Mouse (Mus musculus) regulatory T cell (primary cell): Measurements from ENCODE around the gene Ptprcap.
"Not testable (repeated sequence)": the region's sequence is repeated elsewhere in the genome, so short reads cannot be mapped to it uniquely, and the experiment has no call there.

Experiments
- in situ Hi-C: fragments of 300-600 bp; cut with MboI, MseI; formaldehyde crosslinking; loops from one replicate; pipeline ENCODE4 v1.15.1; 2025; ENCODE audit warnings: high pct_unique_total_duplicates

Ptprcap gene

DNA sequence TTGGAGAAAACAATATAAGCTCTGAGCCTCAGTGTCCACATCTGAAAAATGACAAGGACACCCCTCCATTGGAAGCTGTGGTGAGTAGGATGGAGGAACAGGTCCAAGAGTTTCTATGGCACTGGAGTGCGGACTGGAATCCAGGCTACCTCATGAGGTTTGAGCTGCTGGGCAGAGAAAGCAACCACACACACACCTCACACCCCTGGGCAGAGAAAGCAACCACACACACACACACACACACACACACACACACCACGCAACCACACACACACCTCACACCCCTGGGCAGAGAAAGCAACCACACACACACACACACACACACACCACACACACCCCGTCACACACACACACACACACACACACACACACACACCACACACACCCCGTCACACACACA is 28.1 kb upstream of the Ptprcap start:
- in situ Hi-C loops, result not testable (repeated sequence)

DNA sequence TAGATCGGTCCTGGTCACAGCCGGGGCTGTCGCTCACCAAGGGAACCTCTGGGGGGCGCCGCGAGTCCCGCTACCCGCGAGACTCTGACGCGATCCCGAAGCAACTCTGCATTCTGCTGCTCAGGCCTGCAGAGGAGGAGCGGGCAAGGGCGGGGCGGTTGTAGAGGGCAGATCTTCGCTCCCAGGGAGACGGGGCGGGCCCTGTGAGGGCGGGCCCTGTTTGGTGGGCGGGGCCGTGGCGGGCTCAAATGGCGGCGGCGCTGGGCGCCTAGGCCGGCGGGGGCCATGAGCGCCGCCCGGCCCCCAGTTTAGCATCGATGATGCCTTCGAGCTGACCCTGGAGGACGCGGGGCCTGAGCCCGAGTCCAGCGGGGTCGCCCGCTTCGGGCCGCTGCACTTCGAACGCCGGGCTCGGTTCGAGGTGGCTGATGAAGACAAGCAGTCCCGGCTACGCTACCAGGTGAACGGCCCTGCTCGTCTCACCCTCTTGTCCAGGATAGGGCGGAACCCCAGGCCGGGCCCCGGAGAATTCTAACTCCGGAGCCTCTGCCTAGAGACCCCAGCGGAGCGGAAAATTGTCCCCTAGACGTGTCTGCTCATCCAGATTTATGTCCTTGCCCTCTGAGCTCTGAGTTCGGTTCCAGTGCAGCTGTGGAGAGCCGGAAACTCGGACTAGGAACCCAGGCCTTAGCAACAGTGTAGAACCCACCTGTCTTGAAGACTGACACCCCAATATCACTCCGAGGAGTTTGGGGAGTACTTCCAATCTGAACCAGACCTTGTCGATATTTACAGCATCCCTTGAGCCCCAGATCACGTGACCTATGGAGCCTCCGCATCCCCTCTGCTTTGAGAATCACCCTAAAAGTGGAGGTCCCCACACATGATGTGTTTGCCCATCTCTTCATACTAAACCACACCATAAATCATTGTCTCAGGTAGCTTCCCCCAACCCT is 27.4 kb upstream of the Ptprcap start, which contains the start of gene Aip:
TSS of gene Aip (minus strand) at position 118 of the 956 bp plus-strand sequence.
- in situ Hi-C loops, result no loop called here

DNA sequence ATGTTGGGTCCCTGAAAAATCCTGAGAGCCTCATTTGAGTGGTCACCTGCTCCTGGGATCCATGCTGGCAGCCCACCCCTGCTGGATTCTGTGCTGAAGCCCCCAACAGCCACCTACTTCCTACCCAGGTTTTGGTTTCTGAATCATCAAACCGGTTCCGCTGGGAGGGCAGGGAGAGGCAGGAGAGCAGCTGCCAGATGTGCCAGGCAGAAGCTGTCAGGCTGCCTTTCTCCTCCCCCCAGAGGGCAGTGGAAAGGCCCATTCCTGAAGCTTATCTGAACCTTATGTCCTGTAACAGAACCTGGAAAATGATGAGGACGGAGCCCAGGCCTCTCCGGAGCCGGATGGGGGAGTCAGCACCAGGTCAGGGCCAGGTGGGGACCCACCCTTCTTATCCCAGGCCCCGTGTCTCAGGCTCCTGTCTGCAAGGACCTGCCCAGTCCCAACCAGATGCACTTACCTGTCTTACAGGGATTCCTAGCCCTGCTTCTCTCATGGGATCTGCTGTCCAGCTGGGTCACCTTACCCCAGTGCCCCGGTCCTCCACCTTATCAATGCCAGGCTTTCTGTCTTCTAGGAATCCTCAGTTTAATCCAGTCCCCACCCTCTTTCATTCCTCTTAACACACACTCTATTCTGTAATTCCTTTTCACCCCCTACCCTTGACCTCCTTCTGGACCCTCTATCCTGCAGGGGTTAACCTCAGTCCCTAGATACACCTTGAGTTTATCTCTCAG is 26.5 kb upstream of the Ptprcap start:
- in situ Hi-C loops, result no loop called here

DNA sequence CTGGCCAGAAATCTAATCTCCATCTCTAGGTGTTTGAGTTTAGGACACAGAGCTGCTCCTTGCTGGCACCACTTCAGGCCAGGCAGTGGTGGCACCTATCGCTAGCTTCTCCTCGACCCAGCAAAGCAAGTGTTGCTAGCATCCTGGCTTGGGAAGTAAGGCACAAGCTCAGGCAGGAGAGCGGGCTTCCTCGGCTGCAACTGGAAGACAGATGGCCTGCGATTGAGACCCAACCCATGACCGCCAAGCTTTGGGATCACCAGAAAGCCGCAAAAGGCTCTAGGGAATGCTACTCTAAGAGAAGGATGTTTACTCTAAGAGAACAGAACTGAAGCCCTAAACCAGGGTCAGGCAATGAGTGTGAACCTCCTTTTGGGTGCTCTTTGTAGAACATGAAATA is 23.9 kb upstream of the Ptprcap start:
- in situ Hi-C loops, result no loop called here

DNA sequence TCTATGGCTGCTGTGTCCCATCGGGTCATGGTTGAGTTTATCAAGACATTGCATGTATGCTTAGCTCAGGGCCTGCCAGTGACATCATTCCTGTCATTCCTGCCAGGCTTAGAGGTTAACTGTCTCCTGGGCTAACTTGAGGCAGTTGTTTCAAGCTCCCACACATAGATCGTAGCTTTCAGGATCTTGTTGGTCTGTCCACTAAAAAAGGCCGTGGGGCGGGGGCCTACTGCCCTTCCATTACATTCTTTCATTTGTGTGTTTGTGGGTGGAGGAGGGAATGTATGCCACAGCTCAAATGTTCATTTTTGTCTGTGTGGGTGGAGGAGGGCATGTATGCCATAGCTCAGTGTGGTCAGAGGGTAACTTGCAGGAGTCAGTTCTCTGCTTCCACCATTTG is 23.3 kb upstream of the Ptprcap start:
- in situ Hi-C loops, result no loop called here

DNA sequence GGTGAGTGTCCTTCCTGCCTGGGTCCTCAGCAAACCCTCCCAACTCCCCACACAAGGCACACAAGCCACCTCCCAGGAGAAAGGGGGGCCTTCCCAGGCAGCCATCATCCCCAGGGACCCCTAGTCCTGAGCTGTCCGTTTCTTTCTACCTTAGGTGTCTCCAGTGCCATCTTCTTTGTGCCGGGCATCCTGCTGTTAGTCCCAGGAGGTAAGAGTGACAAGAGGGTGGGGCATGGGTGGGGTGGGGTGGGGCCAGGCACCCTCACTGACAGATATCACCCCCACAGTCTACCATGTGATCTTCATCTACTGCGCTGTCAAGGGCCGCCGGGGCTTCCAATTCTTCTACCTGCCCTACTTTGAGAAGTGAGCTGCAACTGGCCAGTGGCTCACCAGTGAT is 22.3 kb upstream of the Ptprcap start:
- in situ Hi-C loops, result no loop called here

DNA sequence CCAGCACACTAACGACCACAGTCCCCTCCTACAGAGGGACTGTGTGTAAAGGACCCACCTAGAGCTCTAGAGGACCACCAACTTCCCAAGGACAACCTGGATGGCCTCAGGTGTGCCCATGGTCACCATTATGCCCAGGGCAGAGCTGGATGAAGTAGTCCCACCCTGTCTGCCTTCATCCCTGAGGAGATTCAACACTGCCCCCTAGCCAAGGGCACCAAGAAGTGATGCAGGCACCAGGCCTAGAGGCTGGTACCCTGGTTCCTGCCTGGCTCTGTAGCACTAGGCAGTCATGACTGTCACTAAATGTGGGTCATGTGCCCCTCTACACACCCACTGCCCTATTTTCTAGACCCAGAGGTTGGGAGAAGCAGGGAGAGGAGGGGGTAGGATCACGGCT is 21.6 kb upstream of the Ptprcap start:
- in situ Hi-C loops, result no loop called here

DNA sequence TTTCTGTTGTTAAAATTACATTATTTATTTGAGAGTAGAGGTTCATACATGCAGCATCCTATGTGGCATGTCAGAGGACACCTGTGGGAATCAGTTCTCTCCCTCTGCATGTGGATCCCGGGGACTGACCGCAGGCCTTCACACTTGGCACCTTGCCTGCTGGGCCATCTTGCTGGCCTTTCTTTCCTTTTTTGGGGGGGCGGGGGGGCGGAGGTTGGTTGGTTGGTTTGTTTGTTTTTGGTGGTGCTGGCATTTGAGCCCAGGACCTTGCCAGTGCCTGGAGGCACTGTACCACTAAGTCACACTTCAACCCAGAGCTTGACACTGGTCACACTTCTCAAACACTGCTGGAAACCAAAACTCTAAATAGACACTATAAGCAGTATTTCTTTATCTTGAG is 19.1 kb upstream of the Ptprcap start:
- in situ Hi-C loops, result no loop called here

DNA sequence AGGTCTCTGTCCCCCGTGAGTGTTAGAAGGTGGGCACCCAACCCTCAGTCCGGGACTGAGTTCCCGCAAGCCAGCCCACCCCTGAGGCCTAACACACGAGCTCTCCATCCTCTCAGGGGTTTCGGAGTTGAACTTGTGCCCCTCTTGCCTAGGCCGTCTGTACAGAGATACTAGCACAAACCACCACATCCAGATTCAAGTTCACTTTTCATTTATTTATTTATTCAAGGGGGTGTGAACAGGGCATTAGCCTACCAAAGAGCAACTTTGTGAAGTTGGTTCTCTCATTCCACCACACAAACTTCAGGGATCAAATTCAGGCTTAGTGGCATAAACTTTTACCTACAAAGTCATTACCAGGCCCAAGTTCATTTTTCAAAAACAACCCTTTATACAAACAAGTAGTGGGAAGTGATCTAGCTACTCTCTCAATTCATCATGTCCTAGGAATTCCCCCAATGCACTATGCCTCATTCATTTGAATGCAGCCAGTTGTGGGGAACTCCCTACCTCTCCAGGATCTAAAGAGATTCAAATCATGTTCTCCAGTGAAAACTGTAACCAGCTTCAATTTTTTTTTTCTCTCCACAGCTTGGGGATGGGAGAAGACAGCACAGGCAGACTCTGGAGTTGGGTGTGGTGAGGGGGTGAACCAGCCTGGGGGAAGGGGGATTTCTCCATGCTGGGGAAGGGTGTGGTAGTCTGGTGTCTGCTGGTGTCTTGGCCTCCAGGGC is 18.0 kb upstream of the Ptprcap start:
- in situ Hi-C loops, result not testable (repeated sequence)

DNA sequence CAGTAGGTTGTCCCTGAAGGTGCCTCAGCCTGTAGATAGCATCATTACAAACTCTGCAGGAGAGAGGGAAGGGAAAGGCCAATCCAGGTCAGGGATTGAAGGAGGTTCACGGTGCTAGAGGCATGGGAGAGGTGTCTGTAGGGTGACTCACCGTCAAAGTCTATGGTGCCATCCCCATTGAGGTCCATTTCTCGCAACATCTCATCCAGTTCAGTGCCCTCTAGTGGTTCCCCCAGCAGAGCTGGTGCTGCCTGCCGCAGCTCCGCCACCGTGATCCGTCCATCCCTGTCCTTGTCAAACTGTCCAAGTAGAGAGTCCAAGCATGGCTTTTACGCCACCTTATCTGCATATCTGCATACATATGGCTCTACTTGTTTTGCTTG is 17.4 kb upstream of the Ptprcap start:
- in situ Hi-C loops, result not testable (repeated sequence)

DNA sequence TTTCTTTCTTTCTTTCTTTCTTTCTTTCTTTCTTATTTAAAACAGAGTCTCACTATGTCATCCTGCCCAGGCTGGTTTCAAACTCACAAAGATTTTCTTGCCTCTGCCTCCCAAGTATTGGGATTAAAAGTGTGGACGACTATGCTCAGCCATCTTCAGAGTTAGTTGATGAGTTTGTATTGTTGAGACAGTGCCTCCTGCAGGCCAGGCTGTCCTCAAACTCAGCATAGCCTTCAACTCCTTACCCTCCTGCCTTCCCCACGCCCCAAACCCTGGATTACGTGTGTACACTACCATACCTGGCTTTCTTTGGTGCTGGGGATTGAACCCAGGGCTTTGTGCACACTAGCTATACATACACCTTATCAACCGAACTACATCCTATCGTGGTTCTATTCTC is 16.9 kb upstream of the Ptprcap start:
- in situ Hi-C loops, result no loop called here

DNA sequence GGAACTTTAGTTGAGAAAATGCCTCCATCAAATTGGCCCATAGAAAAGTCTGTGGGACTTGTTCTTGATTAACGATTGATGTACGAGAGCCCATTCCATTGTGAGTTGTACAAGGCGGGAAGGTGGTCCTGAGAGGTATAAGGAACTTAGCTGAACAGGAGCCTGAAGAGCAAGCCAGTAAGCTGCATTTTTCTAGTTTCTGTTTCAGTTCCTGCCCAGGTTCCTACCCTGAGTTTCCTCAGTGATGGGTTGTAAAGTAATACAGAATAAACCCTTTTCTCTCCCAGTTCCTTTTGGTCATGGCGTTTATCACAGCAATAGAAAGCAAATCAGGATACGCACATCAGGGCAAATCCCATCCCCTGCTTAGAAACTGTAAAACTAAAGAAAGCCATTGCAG is 15.5 kb upstream of the Ptprcap start:
- in situ Hi-C loops, result no loop called here

DNA sequence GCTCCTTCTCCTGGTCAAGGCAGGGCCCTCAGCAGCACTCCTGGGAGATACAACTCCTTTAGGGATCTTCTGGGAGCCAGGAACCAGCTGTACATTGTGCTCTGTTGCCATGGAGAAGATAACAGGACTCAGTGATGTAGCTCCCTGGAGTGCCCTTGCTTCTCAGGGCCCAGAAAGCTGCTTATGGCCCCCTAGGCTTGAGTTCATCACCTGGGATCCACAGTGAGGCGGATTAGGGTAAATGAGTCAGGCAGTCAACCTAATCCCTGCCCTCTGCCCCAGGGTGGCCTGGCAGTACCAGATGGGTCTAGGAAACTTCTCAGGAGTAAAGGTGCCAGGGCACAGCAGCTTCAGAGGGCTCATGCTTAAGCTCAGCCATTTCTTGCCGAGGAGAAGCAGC is 14.0 kb upstream of the Ptprcap start, which contains the start of gene Gpr152:
TSS of gene Gpr152 (plus strand) at position 342 of the 400 bp plus-strand sequence.
- in situ Hi-C loops, result no loop called here

DNA sequence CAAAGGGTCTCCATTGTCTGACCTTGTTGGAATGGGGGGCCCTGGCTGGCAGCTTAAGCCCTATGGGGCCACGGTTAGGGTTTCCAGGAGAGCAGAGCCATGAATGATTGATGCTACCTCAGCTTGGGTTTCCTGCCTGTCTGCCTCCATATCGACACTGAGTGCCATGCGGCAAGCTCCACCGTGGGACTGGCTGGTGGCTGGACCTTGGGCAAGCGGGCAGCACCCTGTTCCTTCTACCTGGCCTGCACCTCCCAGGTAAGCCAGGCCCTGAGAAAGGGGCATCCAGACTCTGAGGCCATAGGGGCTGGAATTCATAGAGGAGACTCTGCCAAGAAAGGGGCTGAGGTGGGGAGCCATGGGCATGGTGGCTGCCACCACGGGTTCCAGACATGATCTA is 13.3 kb upstream of the Ptprcap start:
- in situ Hi-C loops, result no loop called here

DNA sequence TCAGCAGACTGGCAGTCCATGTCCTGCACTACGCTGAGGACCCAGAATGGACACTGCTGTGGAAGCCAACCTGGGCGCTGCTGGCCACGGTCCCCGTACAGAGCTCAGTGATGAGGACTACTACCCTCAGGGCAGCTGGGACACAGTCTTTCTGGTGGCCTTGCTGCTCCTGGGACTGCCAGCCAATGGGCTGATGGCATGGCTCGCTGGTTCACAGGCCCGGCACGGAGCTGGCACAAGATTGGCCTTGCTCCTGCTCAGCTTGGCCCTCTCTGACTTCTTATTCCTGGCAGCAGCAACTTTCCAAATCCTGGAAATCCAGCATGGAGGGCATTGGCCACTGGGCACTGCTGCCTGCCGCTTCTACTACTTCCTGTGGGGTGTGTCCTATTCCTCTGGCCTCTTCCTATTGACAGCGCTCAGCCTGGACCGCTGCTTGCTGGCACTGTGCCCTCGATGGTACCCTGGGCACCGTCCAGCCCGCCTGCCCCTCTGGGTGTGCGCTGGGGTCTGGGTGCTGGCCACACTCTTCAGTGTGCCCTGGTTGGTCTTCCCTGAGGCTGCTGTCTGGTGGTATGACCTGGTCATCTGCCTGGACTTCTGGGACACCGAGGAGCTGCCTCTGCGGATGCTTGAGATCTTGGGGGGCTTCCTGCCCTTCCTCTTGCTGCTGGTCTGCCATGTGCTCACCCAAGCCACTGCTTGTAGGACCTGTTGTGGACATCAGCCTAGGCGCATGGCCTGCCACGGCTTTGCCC is 10.8 kb upstream of the Ptprcap start:
- in situ Hi-C loops, result no loop called here

DNA sequence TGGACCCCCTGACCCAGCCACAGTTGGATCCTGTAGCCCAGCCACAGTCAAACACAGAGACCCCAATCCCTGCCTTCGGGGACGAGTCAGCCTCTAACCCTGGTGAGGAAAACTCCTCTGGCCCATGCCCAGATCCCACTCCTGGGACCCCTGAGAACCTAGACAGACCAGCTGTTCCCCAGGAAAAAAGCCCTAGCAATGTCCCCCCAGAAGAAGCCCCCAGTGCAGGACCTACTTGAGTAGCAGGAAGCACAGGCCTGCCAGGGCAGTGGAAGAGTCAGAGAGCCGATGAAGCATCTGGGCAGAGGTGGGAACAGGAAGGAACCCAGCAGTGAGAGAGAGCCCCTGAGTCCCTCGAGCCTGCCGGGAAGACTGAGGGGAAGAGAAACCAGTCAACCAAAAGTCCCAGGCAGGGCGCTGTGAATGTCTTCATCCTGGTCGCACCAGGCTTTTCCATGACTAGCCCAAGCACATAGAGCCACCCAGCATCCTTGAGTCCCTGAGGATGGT is 9.6 kb upstream of the Ptprcap start, which contains the start of gene Cabp4:
TSS of gene Cabp4 (minus strand) at position 275 of the 510 bp plus-strand sequence.
- in situ Hi-C loops, result no loop called here

DNA sequence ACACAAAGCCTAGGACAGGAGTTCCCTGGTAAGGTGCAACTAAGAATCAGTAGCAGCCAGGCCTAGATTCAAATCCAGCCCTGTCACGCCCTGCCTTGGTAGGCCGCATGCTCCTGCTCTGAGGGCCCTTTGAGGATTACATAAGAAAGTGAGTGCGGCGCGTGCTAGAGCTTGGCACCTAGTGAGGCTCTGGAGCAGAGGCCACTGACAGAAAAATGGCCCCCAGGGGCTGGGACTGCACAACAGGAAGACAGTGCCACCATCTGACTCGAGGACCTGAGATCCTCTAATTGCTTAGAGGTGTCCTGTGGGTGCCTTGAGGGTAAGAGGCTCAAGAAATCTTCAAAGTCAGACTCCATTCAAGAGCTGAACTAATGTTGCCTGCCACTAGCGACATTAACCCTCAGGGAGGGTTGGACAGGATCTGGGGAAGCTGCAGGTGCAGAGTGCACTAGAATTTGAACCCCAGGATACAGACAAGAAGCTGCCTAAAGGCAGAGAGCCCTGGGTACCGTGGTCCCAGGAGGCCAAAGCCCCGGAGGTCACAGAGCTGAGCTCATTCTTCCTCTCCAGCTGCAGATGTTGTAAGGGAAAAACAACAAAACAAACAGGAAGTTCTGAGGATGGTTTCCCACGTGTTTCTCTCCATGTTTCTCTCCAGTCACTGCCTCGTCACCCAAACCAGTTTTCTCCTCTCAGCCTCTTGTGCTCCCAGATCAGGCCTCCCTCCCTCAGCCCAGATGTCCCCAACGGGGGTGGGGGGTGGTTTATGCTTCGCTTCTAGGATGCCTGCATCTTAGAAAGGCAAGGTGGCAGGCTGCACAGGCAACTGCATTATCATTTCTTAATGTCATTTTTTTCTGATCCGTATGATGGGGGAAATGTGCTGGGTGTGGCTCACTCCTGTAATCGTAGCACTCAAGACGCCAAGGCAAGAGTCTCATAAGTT is 8.6 kb upstream of the Ptprcap start:
- in situ Hi-C loops, result no loop called here

DNA sequence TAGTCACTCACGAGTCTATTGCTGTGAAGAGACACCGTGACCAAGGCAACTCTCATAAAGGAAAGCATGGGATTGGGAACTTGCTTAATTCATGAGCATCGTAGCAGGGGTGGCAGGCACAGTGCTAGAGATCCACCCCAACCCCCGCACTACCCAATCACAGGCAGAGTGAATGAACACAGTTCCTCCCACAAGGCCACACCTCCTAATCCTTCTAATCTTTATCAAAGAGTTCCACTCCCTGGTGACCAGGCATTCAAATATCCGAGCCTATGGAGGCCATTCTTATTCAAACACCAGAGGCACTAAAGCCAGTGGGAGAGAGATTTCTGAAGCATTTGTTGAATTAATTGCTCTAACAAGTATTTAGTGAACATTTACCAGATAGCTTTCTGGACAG is 7.5 kb upstream of the Ptprcap start:
- in situ Hi-C loops, result no loop called here

DNA sequence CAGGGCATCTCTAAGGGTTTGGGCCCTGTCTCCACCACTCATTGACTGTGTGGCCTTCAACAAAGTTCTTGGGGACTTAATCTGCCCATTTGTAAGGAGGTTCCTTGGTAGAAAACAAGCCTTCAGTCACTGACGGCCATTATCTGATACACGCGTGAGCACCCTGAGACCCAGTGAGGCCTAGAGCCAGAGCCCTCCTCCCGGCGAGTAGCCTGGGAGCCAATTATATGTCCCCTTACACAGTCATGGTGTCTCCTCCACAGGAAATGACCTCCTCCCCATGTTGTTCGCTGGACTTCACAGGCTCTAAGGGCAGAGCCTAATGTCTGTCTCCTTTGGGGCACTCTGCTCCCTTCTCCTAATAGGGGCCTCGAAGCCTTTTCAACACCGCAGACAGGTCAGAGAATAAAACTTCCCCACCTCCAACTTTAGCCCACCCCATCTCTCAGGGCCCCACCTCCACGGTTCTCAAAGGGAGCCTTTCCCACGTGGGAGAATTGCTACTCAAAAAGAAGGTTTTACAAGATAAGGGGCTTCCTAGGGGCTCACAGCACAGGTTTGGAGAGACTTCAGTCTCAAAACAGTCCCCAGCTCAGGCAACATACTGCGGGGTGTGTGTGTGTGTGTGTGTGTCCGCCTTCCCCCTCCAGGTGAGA is 6.9 kb upstream of the Ptprcap start:
- in situ Hi-C loops, result no loop called here
